Mouse (Mus musculus): Measurements from ENCODE around the gene Mettl16.

GRCm38 (mm10) chr11:74820921-74821320, 50.3 kb downstream of the Mettl16 start:
- TF ChIP-seq CTCF (IDR thresholded peaks at IDR 0.05; ENCODE audit: borderline replicate concordance, extremely low read depth, insufficient read depth, insufficient read length), result no peak
- no peak for TF ChIP-seq POLR2A (IDR thresholded peaks at IDR 0.05; ENCODE audit: borderline replicate concordance, extremely low read depth, insufficient read depth, insufficient read length, poor library complexity, severe bottlenecking)

All from brain, embryonic 14.5 days (tissue).